Mouse (Mus musculus) testis, adult 2 months (tissue): ENCODE results near the gene Abr. TPM values are rescaled to one million over a fixed set of nuclear protein-coding genes. Genes with fewer than 3 reads are reported as not detected.

Experiments
- H3K27ac ChIP-seq: fragments of 200-500 bp; 2 replicates; pipeline ENCODE4 v1.5.1; 2012; ENCODE audit warnings: low read depth, low read length; ENCODE audit not compliant: control insufficient read depth, insufficient read depth
- H3K27me3 ChIP-seq: fragments of 200-500 bp; 2 replicates; pipeline ENCODE4 v1.6.1; 2012; ENCODE audit warnings: mild to moderate bottlenecking, low read length, moderate library complexity; ENCODE audit not compliant: control insufficient read depth, insufficient read depth
- H3K36me3 ChIP-seq: fragments of 200-500 bp; 2 replicates; pipeline ENCODE4 v1.6.1; 2012; ENCODE audit warnings: mild to moderate bottlenecking, low read length; ENCODE audit not compliant: control insufficient read depth, insufficient read depth
- H3K4me1 ChIP-seq: fragments of 200-500 bp; 2 replicates; pipeline ENCODE4 v1.6.1; 2012; ENCODE audit warnings: low read length; ENCODE audit not compliant: control insufficient read depth, insufficient read depth
- H3K4me3 ChIP-seq: fragments of 200-500 bp; 2 replicates; pipeline ENCODE4 v1.5.1; 2012; ENCODE audit warnings: low read depth, mild to moderate bottlenecking, low read length, moderate library complexity, mixed read lengths; ENCODE audit not compliant: control insufficient read depth
- CTCF ChIP-seq: fragments of 200-500 bp; IDR thresholded peaks from 2 replicates; pipeline ENCODE4 v1.5.1; 2012; ENCODE audit warnings: low read depth, mild to moderate bottlenecking, inconsistent platforms, low read length, moderate library complexity; ENCODE audit not compliant: control insufficient read depth, insufficient read depth, insufficient replicate concordance
- POLR2A ChIP-seq: fragments of 200-500 bp; IDR thresholded peaks from 2 replicates; pipeline ENCODE4 v1.6.1; 2012; ENCODE audit warnings: low read depth, mild to moderate bottlenecking, inconsistent platforms, low read length, moderate library complexity; ENCODE audit not compliant: control insufficient read depth
- polyA plus RNA-seq: library from polyadenylated mRNA; depleted of rRNA; stranded (reverse); fragments of >200 nt; gene quantifications from 2 replicates; pipeline ENCODE4 v1.2.3, GENCODE M21; 2012

The Abr gene
- polyA plus RNA-seq, 1 experiment: 6.6 TPM

DNA sequence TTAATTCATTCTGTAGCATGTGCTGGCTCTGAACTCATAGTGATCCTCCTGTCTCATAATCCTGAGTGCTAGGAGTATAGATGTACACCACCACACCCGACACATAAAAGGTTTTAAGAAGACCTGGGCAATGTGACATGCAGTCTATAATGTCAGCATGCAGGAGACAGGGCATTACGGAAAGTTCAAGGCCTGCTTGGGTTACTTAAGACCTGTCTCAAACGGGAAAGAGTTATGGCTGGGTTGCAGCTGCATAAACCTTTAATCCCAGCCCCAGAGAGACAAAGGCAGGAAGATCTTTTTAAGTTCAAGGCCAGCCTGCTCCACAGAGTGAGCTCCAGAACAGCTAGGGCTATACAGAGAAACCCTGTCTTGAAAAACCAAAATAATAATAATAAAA is 105.2 kb downstream of the Abr start:
- Histone ChIP-seq H3K4me1 (no peaks in the 10 kb centered on the region; the same call in 1 of the 2 replicates), H3K36me3 (no peaks in the 10 kb centered on the region), H3K27me3 (no peaks in the 10 kb centered on the region), H3K27ac (no peak overlapping the region), H3K4me3 (no peak overlapping the region)
- TF ChIP-seq POLR2A (no peak), CTCF (no peak)

- H3K27ac ChIP-seq: no peak overlapping the region
- TF ChIP-seq POLR2A (no peak), CTCF (no peak)
- H3K36me3 ChIP-seq: no peaks in the 10 kb centered on the region
- no peaks in the 10 kb centered on the region for H3K27me3 ChIP-seq
- H3K4me1 ChIP-seq: no peaks in the 10 kb centered on the region; the same call in 1 of the 2 replicates
- H3K4me3 ChIP-seq: no peak overlapping the region
These were observed 107.0 kb downstream of the Abr start for GRCm38 (mm10) chr11:76515123-76515522.

DNA sequence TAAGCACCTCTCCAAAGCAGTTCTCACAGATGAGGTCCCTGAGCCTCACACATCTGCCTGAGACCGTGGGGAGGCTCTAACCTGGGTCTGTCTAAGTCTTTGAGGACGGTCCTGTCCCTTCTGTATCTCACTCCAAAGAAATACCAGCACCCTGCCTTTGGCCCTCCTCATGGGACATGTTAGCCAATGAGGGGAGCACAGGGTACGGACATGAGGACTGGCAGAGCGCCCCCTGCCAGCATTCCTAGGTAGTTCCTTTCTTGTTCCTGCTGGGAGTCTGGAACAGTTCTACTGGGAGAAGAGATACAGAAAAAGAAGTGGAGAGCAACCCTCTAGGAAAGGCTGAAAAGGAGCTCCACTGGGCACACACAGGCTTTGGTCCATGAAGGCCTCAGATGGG is 111.1 kb downstream of the Abr start:
- no peak for TF ChIP-seq POLR2A
- peak; percentile 31; the same call in 1 of the 2 replicates for TF ChIP-seq CTCF
- peaks cover 10% of the 10 kb centered on the region for H3K4me1 ChIP-seq

DNA sequence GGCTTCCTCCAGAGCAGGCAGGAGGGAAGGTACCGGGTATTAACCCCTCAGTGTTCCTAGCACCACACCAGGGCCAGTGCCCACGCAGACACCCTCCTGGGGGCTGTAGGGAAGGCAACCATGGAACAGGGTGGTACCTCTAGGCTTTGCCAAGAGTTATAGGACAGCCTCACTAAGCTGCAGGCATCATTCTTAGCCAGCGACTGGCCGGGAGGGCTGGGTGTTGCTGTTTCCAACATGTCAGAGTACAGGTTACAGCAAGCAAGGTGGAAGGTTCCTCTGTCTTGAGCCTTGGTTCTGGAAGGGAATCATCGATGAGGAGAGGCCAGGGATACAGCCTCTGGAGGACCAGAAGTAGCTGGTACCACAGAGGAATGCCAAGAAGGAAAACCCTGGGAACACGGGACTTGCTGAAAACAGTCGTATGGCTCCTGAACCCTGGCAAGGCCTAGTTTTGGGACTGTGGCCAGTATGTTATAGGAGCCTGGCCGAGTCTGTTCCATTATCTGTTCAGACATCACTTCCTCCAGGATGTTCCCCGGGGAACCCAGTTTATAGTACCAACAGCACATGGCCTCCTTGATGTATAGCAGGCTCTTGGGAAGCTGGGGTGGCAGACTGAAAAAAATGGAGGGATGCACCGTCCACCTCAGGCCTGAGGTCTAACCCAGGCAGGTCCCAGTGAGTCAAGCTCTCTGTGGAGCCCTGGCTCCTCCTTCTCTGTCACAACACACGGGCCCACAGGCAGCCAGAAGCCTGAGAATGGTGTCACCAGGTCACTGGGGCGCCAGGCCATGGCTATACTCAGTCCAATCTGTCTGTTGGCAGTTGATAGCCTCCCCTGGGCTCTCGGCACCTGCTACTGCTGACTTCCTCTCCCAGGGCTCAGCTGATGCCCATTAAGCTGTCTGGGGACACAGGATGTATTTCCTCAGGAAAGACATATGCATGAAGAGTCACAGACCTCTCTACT is 112.1 kb downstream of the Abr start:
- Histone ChIP-seq H3K36me3 (no peaks in the 10 kb centered on the region), H3K4me3 (no peak overlapping the region), H3K27ac (no peak overlapping the region), H3K4me1 (peaks cover 10% of the 10 kb centered on the region), H3K27me3 (no peaks in the 10 kb centered on the region)
- TF ChIP-seq CTCF (no peak), POLR2A (no peak)

More for the DNA sequence above, 111.1 kb downstream of the Abr start:
- Histone ChIP-seq H3K27ac (no peak overlapping the region), H3K4me3 (no peak overlapping the region), H3K36me3 (no peaks in the 10 kb centered on the region), H3K27me3 (no peaks in the 10 kb centered on the region)

- Histone ChIP-seq H3K4me1 (peaks cover 10% of the 10 kb centered on the region), H3K27ac (no peak overlapping the region), H3K27me3 (no peaks in the 10 kb centered on the region), H3K4me3 (no peak overlapping the region), H3K36me3 (no peaks in the 10 kb centered on the region)
- no peak for TF ChIP-seq CTCF
- no peak for TF ChIP-seq POLR2A
These were observed 113.1 kb downstream of the Abr start for GRCm38 (mm10) chr11:76508831-76509595.

- Histone ChIP-seq H3K36me3 (no peaks in the 10 kb centered on the region), H3K27ac (no peak overlapping the region), H3K4me3 (no peak overlapping the region), H3K27me3 (no peaks in the 10 kb centered on the region), H3K4me1 (peaks cover 10% of the 10 kb centered on the region)
- no peak for TF ChIP-seq CTCF
- no peak for TF ChIP-seq POLR2A
These were observed 114.0 kb downstream of the Abr start for GRCm38 (mm10) chr11:76508125-76508524.
